Mouse (Mus musculus) brain, embryonic 14.5 days (tissue): ENCODE results near the gene Pcna.

Experiments used
- CTCF ChIP-seq: fragments of 200-500 bp; IDR thresholded peaks from 2 replicates; pipeline ENCODE4 v1.5.1; 2012; ENCODE audit warnings: inconsistent platforms, mild to moderate bottlenecking, moderate library complexity, borderline replicate concordance; ENCODE audit not compliant: insufficient read depth, insufficient read length; ENCODE audit errors: extremely low read depth
- POLR2A ChIP-seq: fragments of 200-500 bp; IDR thresholded peaks from 2 replicates; pipeline ENCODE4 v1.6.1; 2012; ENCODE audit warnings: mild to moderate bottlenecking, inconsistent platforms, borderline replicate concordance; ENCODE audit not compliant: poor library complexity, insufficient read depth, insufficient read length, severe bottlenecking; ENCODE audit errors: extremely low read depth

DNA sequence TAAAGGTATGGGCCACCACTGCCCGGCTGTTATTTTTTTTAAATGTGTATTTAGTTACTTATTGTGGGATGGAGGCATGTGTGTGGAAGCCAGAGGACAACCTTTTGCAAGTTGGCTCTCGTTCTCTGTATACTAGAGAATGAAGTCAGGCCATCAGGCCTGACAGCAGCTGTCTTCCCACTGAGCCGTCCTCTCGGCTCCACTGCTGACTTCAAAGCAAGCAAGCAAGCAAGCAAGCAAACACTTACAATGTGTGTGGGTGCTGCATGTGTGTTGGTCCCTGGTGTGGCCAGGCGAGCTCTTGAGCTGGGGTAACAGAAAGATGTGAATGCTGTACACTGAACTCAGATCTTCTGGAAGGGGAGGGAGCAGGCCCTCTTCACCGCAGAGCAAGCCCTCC is 37.7 kb upstream of the Pcna start:
- TF ChIP-seq CTCF (no peak), POLR2A (no peak)
